In the genomic region with DNA sequence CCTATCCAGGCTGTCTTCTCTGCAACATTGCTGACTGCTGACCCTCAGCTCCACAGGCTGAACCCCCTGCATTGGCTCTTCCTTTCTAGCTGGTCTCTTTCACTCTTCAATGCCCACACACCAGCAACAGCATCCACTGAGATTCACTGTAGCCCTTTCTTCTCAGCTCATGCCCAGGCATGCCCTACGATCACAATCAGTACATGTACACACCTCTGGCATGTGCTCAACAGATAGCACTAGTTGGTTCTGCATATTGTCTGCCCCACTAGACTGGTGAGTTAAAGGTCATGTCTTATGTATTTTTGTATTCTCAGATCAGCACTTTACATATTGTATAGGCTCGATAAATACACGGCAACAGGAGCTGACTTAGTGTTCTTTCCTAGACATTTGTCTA, we compare ENCODE assay signal across 18 mouse cellular contexts. TPM values are rescaled to one million over a fixed set of nuclear protein-coding genes. Genes with fewer than 3 reads are reported as not detected.
DNase-seq lines count a peak whose midpoint lies in the region; TF ChIP-seq lines count a peak whose summit lies in the region.
"Had no signal": no experiment of that assay in that cellular context is flagged by ENCODE, and none has a peak within 500 bp of the region (broad histone marks: within the 10 kb centered on the region; RNA-seq: fewer than 3 reads in every experiment).

No protein-coding gene starts in this region.

- DNase-seq in urinary bladder, adult 18-20 months (ENCODE audit: low spot score in 2 of 2): peak; percentile 19 to 26
- DNase-seq in urinary bladder, adult 2 months (ENCODE audit: low spot score): no peak
- no peak for DNase-seq in ES-E14 (ENCODE audit: low read depth, low spot score)
- peak; percentile 20 for DNase-seq in c-Kit-positive CD71-positive TER-119-positive erythroid progenitor cells, embryonic 14.5 days (ENCODE audit: low spot score)
- no peak for DNase-seq in lung, postnatal 4 days
- no peak for DNase-seq in left cerebral cortex, adult 2 months (ENCODE audit: extremely low spot score in 1 of 2, low spot score in 2 of 2)
- DNase-seq in cerebellum, adult 18-20 months: no peak
- DNase-seq: adrenal gland, adult 8-10 months; cerebellum, postnatal 10 days; gastrocnemius, postnatal 25 days; liver; right cerebral cortex, postnatal 14 days had no signal

- peaks cover 14 to 15% of the 10 kb centered on the region in 2 experiments; a peak in 3 of 4 replicates for H3K4me1 ChIP-seq in ES-E14 (ENCODE audit: control insufficient read depth in 2 of 2, insufficient read depth in 2 of 2, low read length in 2 of 2, poor library complexity in 1 of 2)
- H3K4me1 ChIP-seq: embryonic facial prominence, embryonic 13.5 days; hindbrain, embryonic 13.5 days; midbrain, embryonic 15.5 days; neural tube, embryonic 15.5 days had no signal

- no peak overlapping the region; the same call in 1 of the 2 replicates for H3K9ac ChIP-seq in ES-E14 (ENCODE audit: insufficient read depth, low read depth, low read length, poor library complexity, severe bottlenecking)
- H3K9ac ChIP-seq: embryonic facial prominence, embryonic 13.5 days; hindbrain, embryonic 13.5 days; midbrain, embryonic 15.5 days; neural tube, embryonic 15.5 days had no signal

- intact Hi-C loops in left cerebral cortex, adult 2 months (cut with DNase I): no loop called here

- H3K36me3 ChIP-seq in ES-E14 (ENCODE audit: control insufficient read depth, insufficient read depth, low read length, poor library complexity, severe bottlenecking): no peaks in the 10 kb centered on the region
- H3K36me3 ChIP-seq: midbrain, embryonic 15.5 days had no signal

- H3K27ac ChIP-seq in ES-E14 (ENCODE audit: insufficient read depth, low read depth, low read length, poor library complexity, severe bottlenecking): peak overlapping the region; percentile 9; the same call in 1 of the 2 replicates
- no peak overlapping the region for H3K27ac ChIP-seq in left cerebral cortex, adult 2 months
- H3K27ac ChIP-seq: embryonic facial prominence, embryonic 13.5 days; hindbrain, embryonic 13.5 days; kidney, postnatal 0 days; midbrain, embryonic 15.5 days; neural tube, embryonic 15.5 days had no signal

- no peak overlapping the region for H3K4me3 ChIP-seq in ES-E14 (ENCODE audit: insufficient read depth in 1 of 2, low read depth in 1 of 2, low read length in 2 of 2, poor library complexity in 1 of 2, severe bottlenecking in 1 of 2)
- H3K4me3 ChIP-seq in left cerebral cortex, adult 2 months: no peak overlapping the region
- H3K4me3 ChIP-seq: embryonic facial prominence, embryonic 13.5 days; hindbrain, embryonic 13.5 days; megakaryocyte, embryonic 14.5 days; midbrain, embryonic 15.5 days; neural tube, embryonic 15.5 days had no signal

- H3K9me3 ChIP-seq in ES-E14 (ENCODE audit: control insufficient read depth, insufficient read depth, low read depth, low read length): no peaks in the 10 kb centered on the region
- H3K9me3 ChIP-seq: embryonic facial prominence, embryonic 13.5 days; hindbrain, embryonic 13.5 days; megakaryocyte, embryonic 14.5 days; midbrain, embryonic 15.5 days; neural tube, embryonic 15.5 days had no signal

- no peak for TF ChIP-seq CTCF in left cerebral cortex, adult 2 months (IDR thresholded peaks at IDR 0.05)

- in situ Hi-C loops in ES-E14 (cut with MboI; ENCODE audit: low sequenced_read_pairs in 2 of 2, unreplicated experiment in 2 of 2): loop anchor here (25.0 kb wide), 1 partner anchor 197 kb away; no protein-coding TSS in a partner anchor

TF ChIP-seq in ES-E14, 5 proteins besides CTCF, POLR2A, EP300 and RAD21:
- TF ChIP-seq CHD2 (IDR thresholded peaks at IDR 0.05; ENCODE audit: low read depth, low read length): no peak
- TF ChIP-seq MAFK (IDR thresholded peaks at IDR 0.05; ENCODE audit: insufficient read depth, low read depth, low read length): no peak
- no peak for TF ChIP-seq HCFC1 (IDR thresholded peaks at IDR 0.05; ENCODE audit: borderline replicate concordance, insufficient read depth, low read length)
- TF ChIP-seq ZNF384 (IDR thresholded peaks at IDR 0.05; ENCODE audit: low read depth, low read length): no peak
- no peak for TF ChIP-seq ZC3H11A (IDR thresholded peaks at IDR 0.05; ENCODE audit: borderline replicate concordance, low read depth, low read length)

RNA-seq across cellular contexts. Expression of a gene that starts 26.4 kb away (rescaled TPM):
- 11.6 and 12.6 TPM in 2 replicates for polyA plus RNA-seq in urinary bladder, adult 2 months (2012; rRNA removed)
- total RNA-seq in ES-E14 (2012; rRNA removed): 7.9 and 11.4 TPM in 2 replicates
- total RNA-seq in left cerebral cortex, adult 2 months (2021): 10 to 100 TPM; 23.2 to 23.6 TPM

RNA-seq across cellular contexts. Expression of a gene that starts 26.5 kb away (rescaled TPM):
- polyA plus RNA-seq in urinary bladder, adult 2 months (2012; rRNA removed): 5.0 and 5.5 TPM in 2 replicates
- 13.8 and 20.6 TPM in 2 replicates for total RNA-seq in ES-E14 (2012; rRNA removed)
- 1 to 10 TPM; 8.2 to 8.4 TPM for total RNA-seq in left cerebral cortex, adult 2 months (2021)

Comparison
In these comparisons a context has a peak if more than half of its experiments do, and no peak if none do; other contexts are left out.
1. DNase-seq: peak in urinary bladder, adult 18-20 months (2 of 2) and c-Kit-positive CD71-positive TER-119-positive erythroid progenitor cells, embryonic 14.5 days (single experiment); none in urinary bladder, adult 2 months (single experiment), ES-E14 (single experiment), lung, postnatal 4 days (0 of 2), left cerebral cortex, adult 2 months (0 of 2) and cerebellum, adult 18-20 months (0 of 2).